Comparison of ENCODE assay signal across 29 mouse cellular contexts in the genomic region with DNA sequence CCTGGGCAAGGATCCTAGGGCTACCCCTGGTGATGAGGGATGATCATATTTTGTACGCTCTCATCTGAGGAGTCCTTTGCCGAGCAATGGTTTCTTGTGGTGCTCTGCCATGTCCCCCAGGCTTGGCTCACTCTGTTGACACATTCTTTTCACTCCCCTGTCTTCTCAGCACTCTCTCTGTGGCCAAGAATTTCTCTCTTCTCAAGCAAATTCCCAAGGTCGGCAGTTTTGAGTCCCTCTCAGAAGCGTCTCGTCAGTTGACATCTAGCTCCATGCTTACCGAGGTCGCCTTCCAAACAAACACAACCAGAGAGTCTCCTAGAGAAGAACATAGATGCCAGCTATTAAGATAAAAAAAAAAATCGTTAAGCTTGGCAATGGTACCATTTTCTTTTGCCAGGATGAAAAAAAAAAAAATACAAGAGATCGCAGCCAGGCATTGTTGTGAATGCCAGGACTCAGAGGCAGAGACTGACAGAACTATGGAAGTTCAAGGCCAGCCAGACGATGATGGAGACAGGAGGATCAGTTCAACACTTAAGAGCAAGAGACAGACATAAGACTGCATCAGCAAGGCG. TPM values are rescaled to one million over a fixed set of nuclear protein-coding genes. Genes with fewer than 3 reads are reported as not detected.
DNase-seq lines count a peak whose midpoint lies in the region; ATAC-seq and TF ChIP-seq lines count a peak whose summit lies in the region.
"Had no signal": no experiment of that assay in that cellular context is flagged by ENCODE, and none has a peak within 500 bp of the region (broad histone marks: within the 10 kb centered on the region; RNA-seq: fewer than 3 reads in every experiment).

No protein-coding gene starts in this region.

- H3K9ac ChIP-seq in heart, embryonic 11.5 days (ENCODE audit: low read depth, low read length), result no peak overlapping the region
- H3K9ac ChIP-seq in lung, embryonic 16.5 days (ENCODE audit: low read length), result no peak overlapping the region
- no peak overlapping the region for H3K9ac ChIP-seq in lung, postnatal 0 days (replicated peaks; ENCODE audit: low read depth)
- H3K9ac ChIP-seq: forebrain, embryonic 12.5 days; forebrain, postnatal 0 days; intestine, embryonic 15.5 days; limb, embryonic 13.5 days; liver, embryonic 12.5 days; midbrain, embryonic 13.5 days; neural tube, embryonic 15.5 days had no signal

- no peaks in the 10 kb centered on the region for H3K9me3 ChIP-seq in heart, embryonic 11.5 days (replicated peaks; ENCODE audit: control insufficient read depth, low read length)
- H3K9me3 ChIP-seq in lung, embryonic 16.5 days (ENCODE audit: control insufficient read depth, low read length), result no peaks in the 10 kb centered on the region
- no peaks in the 10 kb centered on the region for H3K9me3 ChIP-seq in lung, postnatal 0 days (ENCODE audit: low read length)
- H3K9me3 ChIP-seq: forebrain, embryonic 12.5 days; intestine, embryonic 15.5 days; limb, embryonic 13.5 days; liver, embryonic 12.5 days; midbrain, embryonic 13.5 days; neural tube, embryonic 15.5 days had no signal

- no peaks in the 10 kb centered on the region for H3K36me3 ChIP-seq in heart, embryonic 11.5 days (ENCODE audit: control insufficient read depth, insufficient read depth, low read length)
- 0 out of 2 replicates have a peak, but pooled peaks cover 3% of the 10 kb centered on the region for H3K36me3 ChIP-seq in lung, embryonic 16.5 days (ENCODE audit: control insufficient read depth, insufficient read depth, low read length)
- no peaks in the 10 kb centered on the region for H3K36me3 ChIP-seq in lung, postnatal 0 days (ENCODE audit: insufficient read depth, low read length)
- H3K36me3 ChIP-seq: forebrain, embryonic 12.5 days; intestine, embryonic 15.5 days; limb, embryonic 13.5 days; liver, embryonic 12.5 days; midbrain, embryonic 13.5 days; neural tube, embryonic 15.5 days had no signal

- H3K4me1 ChIP-seq in heart, embryonic 11.5 days (ENCODE audit: control insufficient read depth, insufficient read depth, low read length), result peaks cover 5% of the 10 kb centered on the region; the same call in 1 of the 2 replicates
- peaks cover 7% of the 10 kb centered on the region; the same call in 1 of the 2 replicates for H3K4me1 ChIP-seq in lung, embryonic 16.5 days (replicated peaks; ENCODE audit: control insufficient read depth, insufficient read depth, low read length)
- H3K4me1 ChIP-seq in lung, postnatal 0 days (ENCODE audit: insufficient read depth, low read depth, low read length), result no peaks in the 10 kb centered on the region
- H3K4me1 ChIP-seq: intestine, embryonic 15.5 days; liver, embryonic 12.5 days; neural tube, embryonic 15.5 days had no signal

- no peaks in the 10 kb centered on the region for H3K27me3 ChIP-seq in heart, embryonic 11.5 days (ENCODE audit: control insufficient read depth, insufficient read depth, low read length)
- H3K27me3 ChIP-seq in lung, embryonic 16.5 days (ENCODE audit: control insufficient read depth, insufficient read depth, low read depth, low read length), result no peaks in the 10 kb centered on the region
- H3K27me3 ChIP-seq in lung, postnatal 0 days (replicated peaks; ENCODE audit: insufficient read depth, low read length), result no peaks in the 10 kb centered on the region
- H3K27me3 ChIP-seq: forebrain, embryonic 12.5 days; intestine, embryonic 15.5 days; limb, embryonic 13.5 days; megakaryocyte, embryonic 14.5 days; midbrain, embryonic 13.5 days; neural tube, embryonic 15.5 days had no signal

- WGBS in heart, embryonic 11.5 days (ENCODE audit: insufficient replicate concordance), result 68% methylated on average over 11 of the region's 11 CpGs
- 38% methylated on average over 11 of the region's 11 CpGs for WGBS in lung, embryonic 16.5 days
- 44% methylated on average over 11 of the region's 11 CpGs for WGBS in lung, postnatal 0 days

- no peak for TF ChIP-seq EP300 in lung, postnatal 0 days (IDR thresholded peaks at IDR 0.05)

- DNase-seq in heart, postnatal 10 days, result peak; percentile 29 to 30
- DNase-seq in lung, postnatal 25 days (ENCODE audit: low spot score), result no peak
- peak; percentile 40 for DNase-seq in lung, postnatal 0 days (ENCODE audit: low spot score)
- peak; percentile 43 for DNase-seq in lung, postnatal 36 days
- DNase-seq in neural tube, embryonic 10.5 days (ENCODE audit: extremely low spot score, low spot score), result no peak
- DNase-seq: adrenal gland, postnatal 25 days; B cell, adult 2 months; cerebellum, adult 18-20 months; cerebellum, postnatal 14 days; forebrain, postnatal 0 days; gastrocnemius, postnatal 10 days; kidney, adult 2 months; kidney, postnatal 36 days; right cerebral cortex, adult 18-20 months; spleen, adult 18-20 months; thymus, postnatal 14 days had no signal

- no peak for ATAC-seq in heart, embryonic 11.5 days (replicated peaks; ENCODE audit: insufficient number of reproducible peaks, low FRiP score, low TSS enrichment)
- ATAC-seq in lung, embryonic 16.5 days (ENCODE audit: low read depth), result peak; percentile 56
- ATAC-seq in lung, postnatal 0 days, result peak; percentile 30; the same call in 1 of the 2 replicates
- ATAC-seq: activated CD4-positive, CD25-positive, alpha-beta regulatory T cell, adult 4 months; forebrain, postnatal 0 days; hindbrain, embryonic 16.5 days; intestine, embryonic 15.5 days; liver, embryonic 12.5 days; midbrain, embryonic 13.5 days had no signal

- intact Hi-C loops in heart, postnatal 10 days (cut with DNase I), result no loop called here

- no peak overlapping the region for H3K4me2 ChIP-seq in heart, embryonic 11.5 days
- H3K4me2 ChIP-seq in lung, embryonic 16.5 days (ENCODE audit: low read depth, low read length), result no peak overlapping the region
- H3K4me2 ChIP-seq in lung, postnatal 0 days (replicated peaks; ENCODE audit: low read depth, low read length), result no peak overlapping the region
- H3K4me2 ChIP-seq: forebrain, embryonic 12.5 days; intestine, embryonic 15.5 days; limb, embryonic 13.5 days; liver, embryonic 12.5 days; midbrain, embryonic 13.5 days; neural tube, embryonic 15.5 days had no signal

- H3K4me3 ChIP-seq in heart, embryonic 11.5 days (ENCODE audit: low read depth, low read length), result no peak overlapping the region
- H3K4me3 ChIP-seq in lung, embryonic 16.5 days (ENCODE audit: low read length), result no peak overlapping the region
- H3K4me3 ChIP-seq in lung, postnatal 0 days (ENCODE audit: low read depth, low read length), result no peak overlapping the region
- H3K4me3 ChIP-seq: erythroblast, embryonic 14.5 days; forebrain, embryonic 12.5 days; intestine, embryonic 15.5 days; layer of hippocampus, adult 2 months; limb, embryonic 13.5 days; liver, embryonic 12.5 days; megakaryocyte, embryonic 14.5 days; midbrain, embryonic 13.5 days; neural tube, embryonic 15.5 days had no signal

- TF ChIP-seq CTCF in lung, postnatal 0 days (IDR thresholded peaks at IDR 0.05), result no peak

- H3K27ac ChIP-seq in heart, embryonic 11.5 days (ENCODE audit: low read depth, low read length), result no peak overlapping the region
- H3K27ac ChIP-seq in lung, embryonic 16.5 days (ENCODE audit: low read length), result peak overlapping the region; percentile 21
- H3K27ac ChIP-seq in lung, postnatal 0 days (ENCODE audit: low read length), result no peak overlapping the region
- H3K27ac ChIP-seq: forebrain, embryonic 12.5 days; intestine, embryonic 15.5 days; layer of hippocampus, adult 2 months; limb, embryonic 13.5 days; liver, embryonic 12.5 days; midbrain, embryonic 13.5 days; neural tube, embryonic 15.5 days had no signal

RNA-seq across cellular contexts. Expression of a gene that starts 12.3 kb away (rescaled TPM):
- 10 to 100 TPM; 47.4 to 51.3 TPM for total RNA-seq in heart, postnatal 10 days (2021)
- polyA plus RNA-seq in heart, embryonic 11.5 days (2014; fragmentation: Nextera tagmentation; extraction: Ambion mirVana), result 38.1 and 40.8 TPM in 2 replicates
- 20.3 and 20.4 TPM in 2 replicates for polyA plus RNA-seq in lung, embryonic 16.5 days (2015; fragmentation: Nextera tagmentation; extraction: Ambion mirVana)
- 20.9 and 21.9 TPM in 2 replicates for polyA plus RNA-seq in lung, postnatal 0 days (2015; fragmentation: Nextera tagmentation; extraction: Ambion mirVana)

RNA-seq across cellular contexts. Expression of a gene that starts 23.9 kb away (rescaled TPM):
- 100 to 1,000 TPM; 264 TPM for total RNA-seq in heart, postnatal 10 days (2021)
- 156 and 190 TPM in 2 replicates for polyA plus RNA-seq in heart, embryonic 11.5 days (2014; fragmentation: Nextera tagmentation; extraction: Ambion mirVana)
- polyA plus RNA-seq in lung, embryonic 16.5 days (2015; fragmentation: Nextera tagmentation; extraction: Ambion mirVana), result 231 and 244 TPM in 2 replicates
- polyA plus RNA-seq in lung, postnatal 0 days (2015; fragmentation: Nextera tagmentation; extraction: Ambion mirVana), result 177 and 179 TPM in 2 replicates

Comparison
In these comparisons a context has a peak if more than half of its experiments do, and no peak if none do; other contexts are left out.
1. DNase-seq: peak in heart, postnatal 10 days (2 of 2), lung, postnatal 0 days (single experiment) and lung, postnatal 36 days (single experiment); none in lung, postnatal 25 days (single experiment) and neural tube, embryonic 10.5 days (single experiment).